Mouse (Mus musculus) G1E (cell line): ENCODE measurements around the gene Chrnb1.

Source experiments
- CTCF ChIP-seq: IDR thresholded peaks from 2 replicates; pipeline ENCODE4 v1.5.1; 2012; ENCODE audit warnings: low read depth, low read length, inconsistent platforms, mixed read lengths
- GATA1 ChIP-seq: IDR thresholded peaks from 2 replicates; pipeline ENCODE4 v1.6.1; 2012; ENCODE audit warnings: borderline replicate concordance, low read length, inconsistent platforms, mixed read lengths
- GATA2 ChIP-seq: IDR thresholded peaks from 2 replicates; pipeline ENCODE4 v1.6.1; 2012; ENCODE audit warnings: low read depth, low read length, inconsistent platforms, borderline replicate concordance
- POLR2AphosphoS5 ChIP-seq: IDR thresholded peaks from 2 replicates; pipeline ENCODE4 v1.6.1; 2012; ENCODE audit warnings: low read depth, low read length, inconsistent platforms; ENCODE audit not compliant: insufficient replicate concordance
- TAL1 ChIP-seq: conservative IDR thresholded peaks from 2 replicates; pipeline ENCODE4 v1.6.1; 2012; ENCODE audit warnings: low read depth, low read length, inconsistent platforms, mixed read lengths

GRCm38 (mm10) chr11:69767625-69767909, 28.2 kb downstream of the Chrnb1 start:
- TF ChIP-seq CTCF = no peak
- no peak for TF ChIP-seq TAL1
- no peak for TF ChIP-seq GATA1
- TF ChIP-seq GATA2 = no peak
- no peak for TF ChIP-seq POLR2AphosphoS5
